32 mouse cellular contexts compared by ENCODE assay signal in the genomic region with DNA sequence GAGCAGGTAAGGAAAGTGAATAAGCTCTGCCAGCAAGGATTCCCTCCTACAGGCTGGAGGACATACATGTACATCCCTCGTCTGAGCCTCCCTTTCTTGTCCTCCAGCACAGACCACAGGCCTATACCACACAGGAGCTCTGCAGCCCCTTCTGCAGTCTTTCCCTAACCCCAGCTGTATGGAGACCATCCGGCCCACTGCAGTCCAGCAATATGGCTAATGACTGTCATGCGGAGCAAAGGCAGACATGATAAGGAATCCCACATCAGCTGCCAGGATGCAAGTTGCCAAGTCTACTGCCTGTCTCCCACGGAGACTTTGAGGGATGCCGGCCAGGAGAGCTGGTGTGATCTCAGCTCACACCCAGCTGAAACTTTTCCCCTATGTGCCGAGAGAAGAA. TPM values are rescaled to one million over a fixed set of nuclear protein-coding genes. Genes with fewer than 3 reads are reported as not detected.
DNase-seq lines count a peak whose midpoint lies in the region; ATAC-seq lines count a peak whose summit lies in the region.
"Had no signal": no experiment of that assay in that cellular context is flagged by ENCODE, and none has a peak within 500 bp of the region (broad histone marks: within the 10 kb centered on the region; RNA-seq: fewer than 3 reads in every experiment).

No protein-coding gene starts in this region.

- no peaks in the 10 kb centered on the region for H3K36me3 ChIP-seq in heart, embryonic 11.5 days (ENCODE audit: control insufficient read depth, insufficient read depth, low read length)
- H3K36me3 ChIP-seq in hindbrain, embryonic 16.5 days (ENCODE audit: control insufficient read depth, insufficient read depth, low read length): no peaks in the 10 kb centered on the region
- no peaks in the 10 kb centered on the region for H3K36me3 ChIP-seq in hindbrain, embryonic 10.5 days
- no peaks in the 10 kb centered on the region for H3K36me3 ChIP-seq in midbrain, embryonic 14.5 days (ENCODE audit: control insufficient read depth, insufficient read depth, low read length)
- H3K36me3 ChIP-seq in midbrain, embryonic 10.5 days: no peaks in the 10 kb centered on the region
- H3K36me3 ChIP-seq: embryonic facial prominence, embryonic 12.5 days; neural tube, embryonic 12.5 days had no signal

- no peak overlapping the region for H3K4me3 ChIP-seq in heart, embryonic 11.5 days (ENCODE audit: low read depth, low read length)
- no peak overlapping the region for H3K4me3 ChIP-seq in hindbrain, embryonic 16.5 days (ENCODE audit: low read length)
- no peak overlapping the region for H3K4me3 ChIP-seq in hindbrain, embryonic 10.5 days
- H3K4me3 ChIP-seq in midbrain, embryonic 14.5 days (replicated peaks; ENCODE audit: low read depth, low read length): no peak overlapping the region
- H3K4me3 ChIP-seq in midbrain, embryonic 10.5 days: no peak overlapping the region
- H3K4me3 ChIP-seq: embryonic facial prominence, embryonic 12.5 days; gastrocnemius, adult 2 months; heart, adult 2 months; neural tube, embryonic 12.5 days had no signal

- H3K4me1 ChIP-seq in heart, embryonic 11.5 days (ENCODE audit: control insufficient read depth, insufficient read depth, low read length): no peaks in the 10 kb centered on the region
- peaks cover 7% of the 10 kb centered on the region for H3K4me1 ChIP-seq in hindbrain, embryonic 16.5 days (ENCODE audit: control insufficient read depth, insufficient read depth, low read depth, low read length)
- H3K4me1 ChIP-seq in hindbrain, embryonic 10.5 days (replicated peaks): peaks cover 3% of the 10 kb centered on the region; the same call in 1 of the 2 replicates
- H3K4me1 ChIP-seq in midbrain, embryonic 14.5 days (ENCODE audit: control insufficient read depth, insufficient read depth, low read length): 0 out of 2 replicates have a peak, but pooled peaks cover 3% of the 10 kb centered on the region
- H3K4me1 ChIP-seq in midbrain, embryonic 10.5 days: 0 out of 2 replicates have a peak, but pooled peaks cover 3% of the 10 kb centered on the region
- H3K4me1 ChIP-seq: embryonic facial prominence, embryonic 12.5 days; neural tube, embryonic 12.5 days had no signal

- no peaks in the 10 kb centered on the region for H3K9me3 ChIP-seq in heart, embryonic 11.5 days (replicated peaks; ENCODE audit: control insufficient read depth, low read length)
- no peaks in the 10 kb centered on the region for H3K9me3 ChIP-seq in hindbrain, embryonic 16.5 days (ENCODE audit: control insufficient read depth, low read length)
- no peaks in the 10 kb centered on the region for H3K9me3 ChIP-seq in hindbrain, embryonic 10.5 days
- no peaks in the 10 kb centered on the region for H3K9me3 ChIP-seq in midbrain, embryonic 14.5 days (ENCODE audit: control insufficient read depth, low read length)
- H3K9me3 ChIP-seq in midbrain, embryonic 10.5 days (replicated peaks): no peaks in the 10 kb centered on the region
- H3K9me3 ChIP-seq: embryonic facial prominence, embryonic 12.5 days; neural tube, embryonic 12.5 days had no signal

- H3K27me3 ChIP-seq in heart, embryonic 11.5 days (ENCODE audit: control insufficient read depth, insufficient read depth, low read length): no peaks in the 10 kb centered on the region
- no peaks in the 10 kb centered on the region for H3K27me3 ChIP-seq in hindbrain, embryonic 16.5 days (replicated peaks; ENCODE audit: control insufficient read depth, insufficient read depth, low read length)
- H3K27me3 ChIP-seq in hindbrain, embryonic 10.5 days (ENCODE audit: insufficient read depth, poor library complexity, severe bottlenecking): no peaks in the 10 kb centered on the region
- no peaks in the 10 kb centered on the region for H3K27me3 ChIP-seq in midbrain, embryonic 14.5 days (ENCODE audit: control insufficient read depth, insufficient read depth, low read length)
- no peaks in the 10 kb centered on the region for H3K27me3 ChIP-seq in midbrain, embryonic 10.5 days (ENCODE audit: low read depth, poor library complexity, severe bottlenecking)
- H3K27me3 ChIP-seq: embryonic facial prominence, embryonic 12.5 days; neural tube, embryonic 12.5 days had no signal

- peak; percentile 30 to 34 for DNase-seq in heart, postnatal 10 days
- no peak for DNase-seq in hindbrain, embryonic 10.5 days (ENCODE audit: low spot score)
- DNase-seq in midbrain, embryonic 14.5 days: peak; percentile 18
- no peak for DNase-seq in midbrain, embryonic 10.5 days (ENCODE audit: low spot score)
- DNase-seq in spleen, adult 12 weeks (ENCODE audit: low spot score): no peak
- DNase-seq: adrenal gland, adult 2 months; adrenal gland, postnatal 36 days; B cell, adult 2 months; cerebellum, adult 18-20 months; embryo, embryonic 11 days; gastrocnemius, adult 2 months; gastrocnemius, postnatal 36 days; heart, adult 2 months; kidney, adult 8-10 months; kidney, postnatal 4 days; layer of hippocampus, postnatal 36 days; liver; lung, adult 2 months; right cerebral cortex, adult 18-20 months; thymus, adult 18-20 months; thymus, postnatal 25 days had no signal

- ATAC-seq in heart, embryonic 11.5 days (replicated peaks; ENCODE audit: insufficient number of reproducible peaks, low FRiP score, low TSS enrichment): no peak
- ATAC-seq in hindbrain, embryonic 16.5 days: peak; percentile 55
- ATAC-seq in midbrain, embryonic 14.5 days (ENCODE audit: low FRiP score, low TSS enrichment): no peak
- ATAC-seq: activated CD4-positive, CD25-positive, alpha-beta regulatory T cell, adult 4 months; forebrain, embryonic 14.5 days; intestine, embryonic 16.5 days had no signal

- H3K27ac ChIP-seq in heart, embryonic 11.5 days (ENCODE audit: low read depth, low read length): no peak overlapping the region
- H3K27ac ChIP-seq in hindbrain, embryonic 16.5 days (ENCODE audit: low read depth, low read length): no peak overlapping the region
- no peak overlapping the region for H3K27ac ChIP-seq in hindbrain, embryonic 10.5 days
- no peak overlapping the region for H3K27ac ChIP-seq in midbrain, embryonic 14.5 days (replicated peaks; ENCODE audit: low read depth, low read length)
- H3K27ac ChIP-seq in midbrain, embryonic 10.5 days (replicated peaks): no peak overlapping the region
- H3K27ac ChIP-seq: embryonic facial prominence, embryonic 12.5 days; gastrocnemius, adult 2 months; heart, adult 2 months; kidney, postnatal 0 days; liver, embryonic 14.5 days; neural tube, embryonic 12.5 days; stomach, postnatal 0 days had no signal

- intact Hi-C loops in heart, postnatal 10 days (cut with DNase I): no loop called here

- WGBS in heart, embryonic 11.5 days (ENCODE audit: insufficient replicate concordance): 45% methylated on average over 6 of the region's 6 CpGs
- 40% methylated on average over 6 of the region's 6 CpGs for WGBS in hindbrain, embryonic 16.5 days
- WGBS in hindbrain, embryonic 10.5 days: 82% methylated on average over 6 of the region's 6 CpGs
- 73% methylated on average over 6 of the region's 6 CpGs for WGBS in midbrain, embryonic 14.5 days
- 85% methylated on average over 6 of the region's 6 CpGs for WGBS in midbrain, embryonic 10.5 days

- H3K4me2 ChIP-seq in heart, embryonic 11.5 days: no peak overlapping the region
- H3K4me2 ChIP-seq in hindbrain, embryonic 16.5 days (ENCODE audit: low read length): no peak overlapping the region
- H3K4me2 ChIP-seq in midbrain, embryonic 14.5 days (ENCODE audit: low read length): no peak overlapping the region
- H3K4me2 ChIP-seq: embryonic facial prominence, embryonic 12.5 days; midbrain, embryonic 11.5 days; neural tube, embryonic 12.5 days had no signal

- no peak overlapping the region for H3K9ac ChIP-seq in heart, embryonic 11.5 days (ENCODE audit: low read depth, low read length)
- H3K9ac ChIP-seq in hindbrain, embryonic 16.5 days (ENCODE audit: low read depth, low read length): no peak overlapping the region
- H3K9ac ChIP-seq in midbrain, embryonic 14.5 days (replicated peaks; ENCODE audit: low read length): no peak overlapping the region
- H3K9ac ChIP-seq: embryonic facial prominence, embryonic 12.5 days; liver, embryonic 14.5 days; neural tube, embryonic 12.5 days had no signal

RNA-seq across cellular contexts. Expression of gene Man2a1, which starts 50.5 kb away (rescaled TPM):
- 10 to 100 TPM; 27.5 to 35.6 TPM for total RNA-seq in heart, postnatal 10 days (2021)
- 4.1 and 4.9 TPM in 2 replicates for polyA plus RNA-seq in heart, embryonic 11.5 days (2014; fragmentation: Nextera tagmentation; extraction: Ambion mirVana)
- 4.1 and 5.3 TPM in 2 replicates for polyA plus RNA-seq in hindbrain, embryonic 16.5 days (2015; fragmentation: Nextera tagmentation; extraction: Ambion mirVana)
- polyA plus RNA-seq in hindbrain, embryonic 10.5 days (2016; fragmentation: Nextera tagmentation; extraction: Ambion mirVana): 3.2 and 5.0 TPM in 2 replicates
- 5.1 and 6.2 TPM in 2 replicates for polyA plus RNA-seq in midbrain, embryonic 14.5 days (2014; fragmentation: Nextera tagmentation; extraction: Ambion mirVana)
- polyA plus RNA-seq in midbrain, embryonic 10.5 days (2016; fragmentation: Nextera tagmentation; extraction: Ambion mirVana): 3.9 and 4.3 TPM in 2 replicates

Comparison
In these comparisons a context has a peak if more than half of its experiments do, and no peak if none do; other contexts are left out.
1. DNase-seq: peak in heart, postnatal 10 days (2 of 2) and midbrain, embryonic 14.5 days (single experiment); none in hindbrain, embryonic 10.5 days (single experiment), midbrain, embryonic 10.5 days (single experiment) and spleen, adult 12 weeks (single experiment).